Mouse (Mus musculus) testis, adult 2 months (tissue): Measurements from ENCODE around the gene Cntn5.

Experiments
- CTCF ChIP-seq: fragments of 200-500 bp; IDR thresholded peaks from 2 replicates; pipeline ENCODE4 v1.5.1; 2012; ENCODE audit warnings: low read depth, mild to moderate bottlenecking, inconsistent platforms, low read length, moderate library complexity; ENCODE audit not compliant: control insufficient read depth, insufficient read depth, insufficient replicate concordance
- POLR2A ChIP-seq: fragments of 200-500 bp; IDR thresholded peaks from 2 replicates; pipeline ENCODE4 v1.6.1; 2012; ENCODE audit warnings: low read depth, mild to moderate bottlenecking, inconsistent platforms, low read length, moderate library complexity; ENCODE audit not compliant: control insufficient read depth

DNA sequence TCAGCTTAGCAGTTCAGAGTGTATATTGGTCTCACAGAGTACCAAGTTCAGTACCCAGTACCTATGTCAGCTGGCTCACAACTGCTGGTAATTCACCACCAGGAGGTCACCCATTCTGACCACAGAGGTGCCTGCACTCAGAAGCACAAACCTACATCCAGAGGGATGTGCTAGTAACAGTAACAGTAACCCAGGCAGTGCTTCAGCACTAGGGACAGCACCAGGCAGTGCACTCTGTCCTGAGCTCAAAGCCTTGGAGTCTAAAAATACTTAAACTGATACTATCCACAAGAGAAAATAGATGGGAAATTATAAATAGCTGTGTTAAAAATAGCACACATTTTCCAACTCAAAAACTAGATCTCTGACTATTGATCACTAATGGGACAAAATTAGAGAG is 334.7 kb downstream of the Cntn5 start:
- TF ChIP-seq CTCF (no peak), POLR2A (no peak)
